Mouse (Mus musculus): ENCODE results near the gene Higd1c. TPM values are rescaled to one million over a fixed set of nuclear protein-coding genes. Genes with fewer than 3 reads are reported as not detected.

Higd1c gene
- total RNA-seq (2023; ENCODE audit: inconsistent age), result not detected in 4 replicates

GRCm38 (mm10) chr15:100364242-100364641 lies at the start of gene Higd1c:
Gene Higd1c, plus strand, starts transcription at chr15:100364542.

GRCm38 (mm10) chr15:100334629-100335028 lies 29.7 kb upstream of the Higd1c start, which contains the start of gene Mettl7a3:
Gene Mettl7a3, plus strand, starts transcription at chr15:100334929.

GRCm38 (mm10) chr15:100352711-100353250 lies 11.6 kb upstream of the Higd1c start, which contains the start of the genes Methig1 and Mettl7a2:
Gene Methig1, plus strand, starts transcription at chr15:100353149.
Gene Mettl7a2, plus strand, starts transcription at chr15:100353200.

GRCm38 (mm10) chr15:100421758-100422197 lies 57.4 kb downstream of the Higd1c start, which contains the start of gene Gm5475:
Gene Gm5475, plus strand, starts transcription at chr15:100422147.

GRCm38 (mm10) chr15:100424396-100425122 lies 60.2 kb downstream of the Higd1c start, which contains the start of gene Slc11a2:
Gene Slc11a2, minus strand, starts transcription at chr15:100425072.

Other genes starting within 250 kb of the Higd1c start
- gene Atf1, start 136.7 kb upstream of the Higd1c start, total RNA-seq (2023; ENCODE audit: inconsistent age), result 62.4 to 84.3 TPM (median 76.9 TPM) in 4 replicates
- not detected in 4 replicates for gene Tmprss12, start 83.7 kb upstream of the Higd1c start, total RNA-seq (2023; ENCODE audit: inconsistent age)
- 13.4 to 16.4 TPM (median 15.5 TPM) in 4 replicates for gene Mettl7a1, start 60.4 kb upstream of the Higd1c start, total RNA-seq (2023; ENCODE audit: inconsistent age)
- 0.61 TPM in 1 of 4 replicates, not detected in the others for gene Mettl7a3, start 29.6 kb upstream of the Higd1c start, total RNA-seq (2023; ENCODE audit: inconsistent age)
- not detected in 4 replicates for gene Methig1, start 11.4 kb upstream of the Higd1c start, total RNA-seq (2023; ENCODE audit: inconsistent age)
- gene Mettl7a2, start 11.3 kb upstream of the Higd1c start, total RNA-seq (2023; ENCODE audit: inconsistent age), result 0.60 to 0.81 TPM (median 0.78 TPM) in 4 replicates
- gene Gm5475, start 57.6 kb downstream of the Higd1c start, total RNA-seq (2023; ENCODE audit: inconsistent age), result not detected in 4 replicates
- gene Slc11a2, start 60.5 kb downstream of the Higd1c start, total RNA-seq (2023; ENCODE audit: inconsistent age), result 14.5 to 19.1 TPM (median 16.1 TPM) in 4 replicates
- 43.7 to 45.3 TPM (median 44.9 TPM) in 4 replicates for gene Letmd1, start 104.5 kb downstream of the Higd1c start, total RNA-seq (2023; ENCODE audit: inconsistent age)
- gene Csrnp2, start 130.9 kb downstream of the Higd1c start, total RNA-seq (2023; ENCODE audit: inconsistent age), result 4.5 to 5.4 TPM (median 4.8 TPM) in 4 replicates
- gene Tfcp2, start 187.5 kb downstream of the Higd1c start, total RNA-seq (2023; ENCODE audit: inconsistent age), result 7.4 to 11.2 TPM (median 10.6 TPM) in 4 replicates
- gene Pou6f1, start 235.4 kb downstream of the Higd1c start, total RNA-seq (2023; ENCODE audit: inconsistent age), result 63.3 to 71.9 TPM (median 66.7 TPM) in 4 replicates

Measured in B cell, adult (primary cell).